In genomic region chr10:87419940-87420385, GRCm38 (mm10) we compare ENCODE assay signal across 11 mouse cellular contexts.
DNase-seq lines count a peak whose midpoint lies in the region; ATAC-seq lines count a peak whose summit lies in the region.
"Had no signal": no experiment of that assay in that cellular context is flagged by ENCODE, and none has a peak within 500 bp of the region (broad histone marks: within the 10 kb centered on the region; RNA-seq: fewer than 3 reads in every experiment).

No protein-coding gene starts in this region.

- H3K4me3 ChIP-seq in neural tube, embryonic 11.5 days (ENCODE audit: low read depth, low read length) = no peak overlapping the region
- H3K4me3 ChIP-seq in forebrain, embryonic 15.5 days = no peak overlapping the region
- H3K4me3 ChIP-seq in midbrain, embryonic 10.5 days = peak overlapping the region; percentile 25
- H3K4me3 ChIP-seq: limb, embryonic 13.5 days had no signal

- 5% methylated on average over 6 of the region's 6 CpGs for WGBS in neural tube, embryonic 11.5 days
- 0% methylated on average over 6 of the region's 6 CpGs for WGBS in forebrain, embryonic 15.5 days
- 5% methylated on average over 6 of the region's 6 CpGs for WGBS in midbrain, embryonic 10.5 days

- H3K36me3 ChIP-seq in neural tube, embryonic 11.5 days (ENCODE audit: control insufficient read depth, insufficient read depth, low read length) = no peaks in the 10 kb centered on the region
- H3K36me3 ChIP-seq in forebrain, embryonic 15.5 days = no peaks in the 10 kb centered on the region
- H3K36me3 ChIP-seq in midbrain, embryonic 10.5 days = no peaks in the 10 kb centered on the region
- H3K36me3 ChIP-seq: limb, embryonic 13.5 days had no signal

- peak; percentile 81 for ATAC-seq in neural tube, embryonic 11.5 days (ENCODE audit: insufficient read depth, low FRiP score, low TSS enrichment)
- peak; percentile 90 for ATAC-seq in forebrain, embryonic 15.5 days (replicated peaks)
- no peak for ATAC-seq in CD4-positive, CD25-positive, alpha-beta regulatory T cell, adult 4 months

- no peaks in the 10 kb centered on the region for H3K27me3 ChIP-seq in neural tube, embryonic 11.5 days (ENCODE audit: control insufficient read depth, insufficient read depth, low read length)
- H3K27me3 ChIP-seq in forebrain, embryonic 15.5 days = no peaks in the 10 kb centered on the region
- H3K27me3 ChIP-seq in midbrain, embryonic 10.5 days (ENCODE audit: low read depth, poor library complexity, severe bottlenecking) = peaks cover 18% of the 10 kb centered on the region; the same call in 1 of the 2 replicates

- H3K9me3 ChIP-seq in neural tube, embryonic 11.5 days (ENCODE audit: control insufficient read depth, low read length) = no peaks in the 10 kb centered on the region
- no peaks in the 10 kb centered on the region for H3K9me3 ChIP-seq in forebrain, embryonic 15.5 days
- no peaks in the 10 kb centered on the region for H3K9me3 ChIP-seq in midbrain, embryonic 10.5 days (replicated peaks)
- H3K9me3 ChIP-seq: limb, embryonic 13.5 days had no signal

- peak overlapping the region; percentile 25 for H3K4me2 ChIP-seq in neural tube, embryonic 11.5 days (ENCODE audit: low read depth)
- H3K4me2 ChIP-seq in forebrain, embryonic 15.5 days (replicated peaks) = 0 out of 2 replicates have a peak overlapping the region, but pooled peaks have one; percentile 13
- H3K4me2 ChIP-seq: limb, embryonic 13.5 days; lung, embryonic 14.5 days had no signal

- no peak overlapping the region for H3K9ac ChIP-seq in neural tube, embryonic 11.5 days (ENCODE audit: low read length)
- no peak overlapping the region for H3K9ac ChIP-seq in forebrain, embryonic 15.5 days (replicated peaks)
- H3K9ac ChIP-seq: limb, embryonic 13.5 days; lung, embryonic 14.5 days had no signal

- no peak for DNase-seq in neural tube, embryonic 11.5 days (ENCODE audit: low spot score)
- no peak for DNase-seq in neural tube, embryonic 10.5 days (ENCODE audit: extremely low spot score, low spot score)
- peak; percentile 64 for DNase-seq in midbrain, embryonic 10.5 days (ENCODE audit: low spot score)
- peak; percentile 35 for DNase-seq in retina, embryonic 14.5 days (ENCODE audit: low spot score)
- DNase-seq in adrenal gland, postnatal 14 days = no peak
- DNase-seq in testis, postnatal 14 days (ENCODE audit: low spot score) = no peak
- DNase-seq: kidney, postnatal 10 days; lung, embryonic 14.5 days had no signal

- H3K4me1 ChIP-seq in neural tube, embryonic 11.5 days (ENCODE audit: control insufficient read depth, insufficient read depth, low read length) = peaks cover 6% of the 10 kb centered on the region
- peaks cover 18% of the 10 kb centered on the region for H3K4me1 ChIP-seq in forebrain, embryonic 15.5 days
- H3K4me1 ChIP-seq in midbrain, embryonic 10.5 days = peaks cover 53% of the 10 kb centered on the region
- H3K4me1 ChIP-seq: limb, embryonic 13.5 days had no signal

- H3K27ac ChIP-seq in neural tube, embryonic 11.5 days (ENCODE audit: low read depth, low read length) = peak overlapping the region; percentile 88; the same call in 1 of the 2 replicates
- H3K27ac ChIP-seq in forebrain, embryonic 15.5 days (replicated peaks) = peak overlapping the region; percentile 75
- peak overlapping the region; percentile 82 for H3K27ac ChIP-seq in midbrain, embryonic 10.5 days (replicated peaks)
- H3K27ac ChIP-seq: limb, embryonic 13.5 days had no signal

Comparison
In these comparisons a context has a peak if more than half of its experiments do, and no peak if none do; other contexts are left out.
1. DNase-seq: peak in midbrain, embryonic 10.5 days (single experiment) and retina, embryonic 14.5 days (single experiment); none in neural tube, embryonic 11.5 days (single experiment), neural tube, embryonic 10.5 days (single experiment), adrenal gland, postnatal 14 days (single experiment) and testis, postnatal 14 days (single experiment).
2. Peak in every context shown above with its lines, with median percentiles within 50 percentile points of each other: H3K27ac ChIP-seq.